Mouse (Mus musculus) urinary bladder, postnatal 4 days (tissue): Measurements from ENCODE around the gene Olfr470.
"Not testable (repeated sequence)": the region's sequence is repeated elsewhere in the genome, so short reads cannot be mapped to it uniquely, and the experiment has no call there.

Experiments used
- DNase-seq, 2 experiments: peaks; one replicate each; pipeline ENCODE4 v3.0.0; 2021 to 2022; ENCODE audit warnings: low spot score in 2 of 2

Olfr470 gene

DNA sequence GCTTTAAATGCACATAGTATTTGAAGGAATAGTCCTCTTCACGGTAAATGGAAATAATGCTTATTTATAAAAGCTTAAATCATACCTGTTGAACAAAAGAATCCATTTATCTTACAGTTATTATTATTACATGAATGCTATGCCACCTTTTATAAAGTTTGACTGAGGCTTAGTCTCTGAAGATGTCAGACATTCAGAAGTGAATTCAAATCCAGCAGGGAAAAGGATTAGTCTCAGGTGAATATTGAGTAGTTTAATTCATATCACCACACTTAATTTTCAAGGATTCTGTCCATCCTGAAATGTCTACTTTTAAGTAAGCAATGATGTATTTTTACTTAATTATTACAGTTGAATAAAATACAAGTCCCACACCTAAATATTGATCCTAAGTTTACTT is at the start of gene Olfr470:
TSS of gene Olfr470 (minus strand) at position 101 of the 400 bp plus-strand sequence.
- DNase-seq, result not testable (repeated sequence)

DNA sequence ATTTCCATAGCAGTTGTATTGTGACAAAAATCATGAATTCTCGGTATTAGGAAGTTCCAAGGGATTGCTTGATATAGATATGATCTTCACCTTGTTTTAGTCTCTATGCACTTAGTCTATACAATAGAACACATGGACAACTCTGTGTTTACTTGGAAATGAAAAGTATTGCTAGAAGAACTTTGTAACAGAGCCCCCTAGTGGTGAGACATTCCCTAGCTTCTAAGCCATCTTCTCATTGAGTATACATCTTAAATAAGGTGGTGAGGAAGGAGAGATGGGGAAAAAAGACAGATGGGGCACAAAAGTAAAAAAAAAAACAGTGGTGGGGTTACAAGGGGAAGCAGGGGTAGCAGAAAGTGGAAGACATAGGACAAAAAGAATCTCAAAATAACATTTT is 5.6 kb downstream of the Olfr470 start:
- DNase-seq, result no peak

DNA sequence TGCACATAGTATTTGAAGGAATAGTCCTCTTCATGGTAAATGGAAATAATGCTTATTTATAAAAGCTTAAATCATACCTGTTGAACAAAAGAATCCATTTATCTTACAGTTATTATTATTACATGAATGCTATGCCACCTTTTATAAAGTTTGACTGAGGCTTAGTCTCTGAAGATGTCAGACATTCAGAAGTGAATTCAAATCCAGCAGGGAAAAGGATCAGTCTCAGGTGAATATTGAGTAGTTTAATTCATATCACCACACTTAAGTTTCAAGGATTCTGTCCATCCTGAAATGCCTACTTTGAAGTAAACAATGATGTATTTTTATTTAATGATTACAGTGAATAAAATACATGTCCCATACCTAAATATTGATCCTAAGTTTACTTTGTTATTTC is 21.8 kb downstream of the Olfr470 start, which contains the start of gene Olfr469:
TSS of gene Olfr469 (minus strand) at position 101 of the 400 bp plus-strand sequence.
- not testable (repeated sequence) for DNase-seq

DNA sequence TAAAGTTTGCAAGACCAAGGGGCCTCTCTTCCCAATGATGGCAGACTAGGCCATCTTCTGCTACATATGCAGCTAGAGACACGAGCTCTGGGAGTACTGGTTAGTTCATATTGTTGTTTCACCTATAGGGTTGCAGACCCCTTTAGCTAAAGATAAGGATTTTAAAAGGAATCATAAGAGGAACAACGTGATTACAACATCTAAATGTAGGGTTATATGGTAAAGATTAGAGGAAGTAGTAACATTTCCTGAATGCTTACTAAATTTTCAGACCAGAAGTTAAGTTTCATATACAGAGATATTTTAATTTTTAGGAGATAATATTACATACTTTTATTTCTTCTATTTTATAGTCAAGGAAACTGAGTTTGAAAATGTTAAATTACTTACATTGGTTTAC is 23.4 kb downstream of the Olfr470 start:
- DNase-seq, result not testable (repeated sequence)

DNA sequence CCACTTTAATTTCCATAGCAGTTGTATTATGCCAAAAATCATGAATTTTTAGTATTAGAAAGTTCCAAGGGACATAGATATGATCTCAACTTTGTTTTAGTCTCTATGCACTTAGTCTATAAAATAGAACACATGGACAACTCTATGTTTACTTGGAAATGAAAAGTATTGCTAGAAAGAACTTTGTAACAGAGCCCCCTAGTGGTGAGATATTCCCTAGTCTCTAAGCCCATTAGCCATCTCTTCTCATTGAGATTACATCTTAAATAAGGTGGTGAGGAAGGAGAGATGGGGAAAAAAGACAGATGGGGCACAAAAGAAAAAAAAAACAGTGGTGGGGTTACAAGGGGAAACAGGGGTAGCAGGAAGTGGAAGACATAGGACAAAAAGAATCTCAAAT is 27.8 kb downstream of the Olfr470 start:
- DNase-seq, result no peak

DNA sequence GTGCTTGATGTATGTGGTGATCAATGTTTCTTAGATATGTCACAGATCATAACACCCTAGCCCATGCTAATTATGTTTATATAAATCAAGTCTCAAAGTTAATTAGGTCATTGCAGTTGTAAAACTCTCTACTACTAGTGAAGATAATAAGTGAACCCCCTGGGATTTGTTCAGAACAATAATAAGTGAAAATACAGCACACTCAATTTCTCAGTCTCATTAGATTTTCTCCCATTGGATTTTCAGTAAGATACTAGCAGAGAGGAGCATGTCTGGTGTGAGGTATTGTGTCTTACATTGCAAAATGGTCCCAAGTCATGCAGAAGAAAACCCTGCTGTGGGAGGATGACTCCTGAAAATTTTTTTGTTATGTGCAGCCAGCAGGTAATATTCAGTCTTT is 35.3 kb downstream of the Olfr470 start, which contains the start of gene Olfr467:
TSS of gene Olfr467 (plus strand) at position 301 of the 400 bp plus-strand sequence.
- DNase-seq, result no peak

DNA sequence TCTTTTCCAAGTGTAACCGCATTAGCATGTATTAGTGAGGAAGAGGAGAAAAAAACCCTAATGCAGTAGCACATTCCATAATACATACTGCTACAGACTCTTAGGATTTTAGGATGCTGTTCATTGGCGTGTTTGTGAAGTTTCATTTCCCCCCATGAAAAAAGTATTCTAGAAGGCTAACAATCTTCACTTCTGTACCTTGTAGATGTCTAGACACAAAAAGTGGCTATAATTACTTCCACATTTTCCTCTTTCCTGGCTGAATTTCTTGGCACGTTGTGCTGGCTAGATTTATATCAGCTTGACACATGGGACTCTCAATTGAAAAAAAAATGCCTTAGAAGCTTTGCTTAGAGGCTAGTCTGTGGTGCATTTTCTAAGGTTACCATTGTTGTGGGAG is 45.2 kb downstream of the Olfr470 start:
- no peak for DNase-seq

DNA sequence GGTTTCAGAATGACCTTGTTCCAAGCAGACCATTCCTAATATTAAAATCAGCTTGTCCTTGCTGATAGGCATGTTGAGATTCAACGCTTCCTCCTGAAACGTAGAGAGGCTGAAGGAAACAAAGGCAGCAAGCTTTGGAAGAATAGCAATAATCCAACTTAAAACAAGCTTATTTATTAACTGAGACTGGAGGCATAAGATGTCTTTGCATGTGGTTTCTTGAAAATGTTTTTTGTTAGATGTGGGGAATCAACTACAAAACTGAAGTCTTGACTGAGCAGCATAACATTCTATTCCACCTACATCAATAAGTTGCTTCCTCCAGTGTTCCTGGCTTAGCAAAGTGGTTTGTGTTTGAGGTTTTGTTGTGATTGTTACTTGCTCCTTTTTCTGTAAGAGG is 46.2 kb downstream of the Olfr470 start, which contains the start of gene Ovch2:
TSS of gene Ovch2 (minus strand) at position 101 of the 400 bp plus-strand sequence.
- DNase-seq, result no peak

DNA sequence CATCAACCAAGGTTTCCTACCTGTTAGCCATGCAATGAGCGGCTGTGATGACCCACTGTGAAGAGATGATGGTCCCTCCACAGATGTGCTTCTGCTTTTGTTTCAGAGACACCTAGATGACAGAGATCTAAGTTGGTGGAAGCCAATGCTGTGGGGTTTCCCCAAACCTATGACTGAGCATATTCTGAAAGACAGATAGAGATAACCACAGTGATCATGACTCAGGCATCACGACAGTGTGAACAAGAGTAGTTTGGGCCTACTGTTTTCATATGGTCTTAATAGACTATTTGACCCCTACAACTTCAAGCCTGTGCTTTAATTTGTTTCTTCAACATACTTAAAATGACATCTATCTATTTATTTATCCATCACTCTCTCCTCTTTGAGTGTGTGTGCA is 50.8 kb downstream of the Olfr470 start:
- DNase-seq, result no peak
